Mouse (Mus musculus): Measurements from ENCODE around the gene Rnf103.

DNA sequence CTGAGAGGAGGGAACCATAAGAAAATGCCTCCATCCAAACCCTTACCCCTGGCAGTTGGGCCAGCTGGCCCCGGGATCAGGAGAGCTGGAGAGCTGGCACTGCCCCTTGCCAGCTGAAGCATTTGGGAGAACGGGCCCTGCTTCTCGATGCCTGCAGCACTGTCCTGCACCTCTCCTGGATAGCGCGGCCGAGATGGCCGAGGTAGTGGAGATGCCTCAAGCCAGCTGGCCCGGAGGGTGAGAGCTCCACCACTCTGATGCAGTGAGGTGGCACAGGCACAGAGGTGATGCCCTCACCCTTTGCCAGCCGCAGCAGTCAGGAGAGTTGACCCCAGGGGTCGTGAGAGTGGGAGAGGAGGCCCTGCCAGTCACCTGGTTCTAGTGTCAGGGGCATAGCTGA, 33.4 kb downstream of the Rnf103 start:
- TF ChIP-seq EP300 (IDR thresholded peaks at IDR 0.05; ENCODE audit: insufficient read depth, low read depth, low read length), result no peak
- TF ChIP-seq POLR2A (IDR thresholded peaks at IDR 0.05; ENCODE audit: insufficient read depth, low read length), result no peak
- TF ChIP-seq CTCF (IDR thresholded peaks at IDR 0.05; ENCODE audit: low read depth, low read length), result no peak
